Mouse (Mus musculus): ENCODE data around the gene Hist1h2bl.
"Not testable (repeated sequence)": the region's sequence is repeated elsewhere in the genome, so short reads cannot be mapped to it uniquely, and the experiment has no call there.

Hist1h2bl gene

DNA sequence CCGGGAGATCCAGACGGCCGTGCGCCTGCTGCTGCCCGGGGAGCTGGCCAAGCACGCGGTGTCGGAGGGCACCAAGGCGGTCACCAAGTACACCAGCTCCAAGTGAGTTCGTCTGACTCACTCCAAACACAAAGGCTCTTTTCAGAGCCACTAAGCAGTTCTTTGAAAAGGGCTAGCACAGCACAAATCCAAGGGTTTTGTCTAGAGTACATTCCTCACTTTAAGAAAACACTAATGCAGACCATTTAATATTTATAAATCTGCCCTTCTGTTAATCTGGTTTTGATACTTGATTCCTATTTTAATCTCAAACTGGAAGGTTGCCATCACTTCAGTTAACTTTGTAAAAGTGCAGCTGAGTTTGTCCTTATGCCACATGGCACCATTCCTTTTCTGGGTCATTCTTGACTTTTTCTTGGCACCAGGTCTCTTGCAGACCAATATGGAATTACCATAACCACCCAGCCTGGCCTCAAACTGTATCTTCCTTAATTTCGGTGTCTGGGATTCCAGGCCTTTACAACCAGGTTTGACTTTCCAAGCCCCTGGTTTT, 6.5 kb upstream of the Hist1h2bl start:
- DNase-seq, result no peak

DNA sequence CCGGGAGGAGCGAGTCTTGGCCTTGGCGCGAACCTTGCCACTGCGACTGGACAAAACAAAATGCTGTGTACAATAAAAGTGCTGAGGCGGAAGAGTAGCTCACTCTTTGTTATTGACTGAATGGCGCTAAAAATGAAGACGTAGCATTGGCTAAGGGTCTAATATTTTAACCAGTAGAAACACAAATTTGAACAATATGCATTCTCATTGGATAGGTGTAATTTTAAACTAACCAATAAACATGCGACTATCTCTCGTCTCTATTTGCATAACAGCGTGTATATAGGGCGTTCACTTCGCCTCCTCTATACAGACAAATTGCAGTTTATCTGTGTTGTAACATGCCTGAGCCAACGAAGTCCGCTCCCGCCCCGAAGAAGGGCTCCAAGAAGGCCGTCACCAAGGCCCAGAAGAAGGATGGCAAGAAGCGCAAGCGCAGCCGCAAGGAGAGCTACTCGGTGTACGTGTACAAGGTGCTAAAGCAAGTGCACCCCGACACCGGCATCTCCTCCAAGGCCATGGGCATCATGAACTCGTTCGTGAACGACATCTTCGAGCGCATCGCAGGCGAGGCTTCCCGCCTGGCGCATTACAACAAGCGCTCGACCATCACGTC, 5.9 kb upstream of the Hist1h2bl start, which contains the start of gene Hist1h2bm:
TSS of gene Hist1h2bm (plus strand) at position 288 of the 616 bp plus-strand sequence.
- peak; percentile 69 for DNase-seq

DNA sequence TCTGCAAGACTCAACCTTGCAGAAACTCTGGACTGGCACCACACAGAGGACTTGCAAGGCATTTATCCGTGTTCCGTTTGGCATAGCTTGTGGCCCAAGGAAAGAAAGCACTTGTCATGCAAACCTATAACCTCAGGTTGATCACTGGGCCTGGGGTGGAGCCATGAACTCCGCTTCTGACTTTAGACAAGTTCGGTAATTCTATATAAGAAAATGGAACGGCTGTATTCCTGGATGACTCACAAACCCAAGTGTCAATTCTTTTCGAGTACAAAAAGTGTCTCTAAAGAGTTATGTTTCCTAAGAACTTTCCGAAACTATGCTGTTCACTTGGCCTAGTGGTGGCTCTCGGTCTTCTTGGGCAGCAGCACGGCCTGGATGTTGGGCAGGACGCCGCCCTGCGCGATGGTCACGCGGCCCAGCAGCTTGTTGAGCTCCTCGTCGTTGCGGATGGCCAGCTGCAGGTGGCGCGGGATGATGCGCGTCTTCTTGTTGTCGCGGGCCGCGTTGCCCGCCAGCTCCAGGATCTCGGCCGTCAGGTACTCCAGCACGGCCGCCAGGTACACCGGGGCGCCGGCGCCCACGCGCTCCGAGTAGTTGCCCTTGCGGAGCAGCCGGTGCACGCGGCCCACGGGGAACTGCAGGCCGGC, 5.3 kb upstream of the Hist1h2bl start:
- DNase-seq, result peak; percentile 10

DNA sequence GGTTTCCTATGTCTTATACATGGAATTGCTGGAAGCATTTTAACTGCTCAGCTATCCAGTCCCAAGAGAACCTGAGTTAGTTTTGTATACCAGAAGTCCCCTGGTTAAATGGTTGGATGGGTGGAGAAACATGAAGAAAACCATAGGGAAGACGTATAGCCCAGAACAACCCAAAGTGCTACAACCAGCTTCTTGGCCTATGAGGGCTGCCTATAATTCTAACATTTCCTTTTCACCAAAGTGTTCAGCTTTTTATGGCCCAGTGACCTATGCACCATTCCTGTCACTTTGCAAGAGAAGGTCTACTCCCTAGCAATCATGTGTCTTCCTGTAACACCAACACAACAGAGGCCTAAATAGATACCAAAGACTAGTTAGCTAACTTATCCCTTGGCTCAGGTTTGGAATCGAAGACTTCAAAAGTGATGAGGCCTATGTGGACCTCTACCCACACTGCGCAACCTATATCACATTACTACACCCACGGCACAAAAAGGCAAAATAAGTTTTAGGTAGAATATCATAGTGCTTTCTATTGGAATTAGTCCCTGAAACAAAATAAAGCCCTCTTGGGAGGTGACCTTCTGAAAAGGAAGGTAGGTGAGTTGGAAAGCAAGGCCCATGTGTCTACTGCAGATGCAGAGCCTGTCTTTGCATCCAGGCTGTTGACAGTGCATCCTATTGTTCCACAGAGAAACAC, 2.6 kb upstream of the Hist1h2bl start:
- no peak for DNase-seq

DNA sequence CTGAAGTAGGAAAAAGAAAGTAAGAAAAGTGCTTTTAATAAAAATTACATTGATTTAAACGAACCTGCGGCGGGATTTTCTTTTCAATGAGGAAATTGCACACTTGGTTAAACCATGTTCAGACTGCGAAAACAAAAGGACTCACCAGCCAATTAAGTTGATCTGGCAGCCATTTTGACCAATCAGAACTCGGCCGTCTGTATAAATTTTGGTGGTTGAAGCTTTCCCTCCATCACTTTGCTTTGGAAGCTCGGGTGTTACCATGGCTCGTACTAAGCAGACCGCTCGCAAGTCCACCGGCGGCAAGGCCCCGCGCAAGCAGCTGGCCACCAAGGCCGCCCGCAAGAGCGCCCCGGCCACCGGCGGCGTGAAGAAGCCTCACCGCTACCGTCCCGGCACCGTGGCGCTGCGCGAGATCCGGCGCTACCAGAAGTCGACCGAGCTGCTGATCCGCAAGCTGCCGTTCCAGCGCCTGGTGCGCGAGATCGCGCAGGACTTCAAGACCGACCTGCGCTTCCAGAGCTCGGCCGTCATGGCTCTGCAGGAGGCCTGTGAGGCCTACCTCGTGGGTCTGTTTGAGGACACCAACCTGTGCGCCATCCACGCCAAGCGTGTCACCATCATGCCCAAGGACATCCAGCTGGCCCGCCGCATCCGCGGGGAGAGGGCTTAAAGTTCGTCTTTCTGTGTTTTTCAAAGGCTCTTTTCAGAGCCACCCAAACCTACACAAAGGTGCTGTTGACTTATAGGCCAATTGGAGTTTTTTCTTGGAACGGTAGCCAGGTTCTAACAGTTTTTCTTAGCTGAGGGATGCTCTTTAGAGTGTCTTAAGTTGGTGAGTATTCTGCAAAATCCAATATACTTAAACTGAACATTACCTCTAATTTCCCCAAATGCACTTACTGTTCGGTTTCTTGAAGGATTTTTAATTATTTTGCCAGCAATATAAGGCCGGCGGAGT, 1.7 kb upstream of the Hist1h2bl start, which contains the start of gene Hist1h3h:
TSS of gene Hist1h3h (plus strand) at position 263 of the 961 bp plus-strand sequence.
- DNase-seq, result peak; percentile 84

DNA sequence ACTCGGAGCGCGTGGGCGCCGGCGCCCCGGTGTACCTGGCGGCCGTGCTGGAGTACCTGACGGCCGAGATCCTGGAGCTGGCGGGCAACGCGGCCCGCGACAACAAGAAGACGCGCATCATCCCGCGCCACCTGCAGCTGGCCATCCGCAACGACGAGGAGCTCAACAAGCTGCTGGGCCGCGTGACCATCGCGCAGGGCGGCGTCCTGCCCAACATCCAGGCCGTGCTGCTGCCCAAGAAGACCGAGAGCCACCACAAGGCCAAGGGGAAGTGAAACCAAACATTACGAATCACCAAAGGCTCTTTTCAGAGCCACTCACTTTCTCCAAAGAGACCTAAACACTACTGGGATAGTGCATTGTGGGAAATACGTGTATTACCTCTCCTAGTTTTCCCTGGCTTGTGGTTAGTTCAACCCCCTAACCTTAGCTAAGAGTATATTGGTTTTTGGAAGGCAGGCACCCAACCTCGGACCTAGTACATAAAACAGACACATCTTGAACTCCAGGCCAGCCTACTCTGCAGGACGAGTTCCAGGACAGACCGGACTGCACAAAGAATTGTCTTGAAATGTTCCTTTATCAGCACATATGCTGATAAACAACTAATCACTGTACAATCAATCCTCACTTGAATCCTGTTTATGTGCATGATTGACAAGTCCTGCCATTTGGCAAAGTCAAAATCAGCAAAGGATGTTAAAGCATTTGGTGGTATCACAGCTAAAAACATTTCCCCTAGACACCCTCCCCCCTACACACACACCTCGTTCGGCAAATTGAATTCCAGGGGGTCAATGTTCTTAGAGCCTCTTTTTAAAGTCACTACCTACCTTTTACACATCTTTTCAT, 823 bp upstream of the Hist1h2bl start:
- not testable (repeated sequence) for DNase-seq

DNA sequence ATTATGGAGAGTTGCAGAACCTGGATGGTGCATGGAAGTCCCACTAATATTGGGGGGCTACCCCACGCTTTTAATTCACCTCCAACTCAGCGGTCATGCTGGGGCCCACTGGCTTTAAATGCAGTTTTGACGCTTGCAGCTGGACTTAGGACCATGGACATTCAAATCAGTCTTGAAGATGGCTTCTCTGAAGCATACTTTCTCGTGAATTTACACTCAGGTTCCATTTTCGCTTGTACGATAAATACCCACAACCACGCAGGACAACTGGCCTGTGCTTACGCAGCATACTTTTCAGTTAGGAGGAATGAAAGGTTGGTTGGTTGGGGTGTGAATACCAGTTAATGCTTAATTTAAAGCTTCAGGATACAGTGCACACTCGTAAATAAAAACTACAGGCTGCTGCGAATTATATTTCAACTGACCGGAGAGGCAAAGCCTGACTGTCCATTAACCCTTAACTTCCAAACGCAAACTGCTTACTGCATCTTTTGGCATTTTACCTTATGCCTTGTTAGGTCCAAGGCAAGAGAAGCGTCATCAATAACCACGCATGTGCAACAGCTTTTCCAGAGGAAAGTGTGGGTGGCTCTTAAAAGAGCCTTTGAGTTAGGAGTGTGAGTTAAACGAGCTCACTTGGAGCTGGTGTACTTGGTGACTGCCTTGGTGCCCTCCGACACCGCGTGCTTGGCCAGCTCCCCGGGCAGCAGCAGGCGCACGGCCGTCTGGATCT, 646 bp downstream of the Hist1h2bl start:
- DNase-seq, result no peak

DNA sequence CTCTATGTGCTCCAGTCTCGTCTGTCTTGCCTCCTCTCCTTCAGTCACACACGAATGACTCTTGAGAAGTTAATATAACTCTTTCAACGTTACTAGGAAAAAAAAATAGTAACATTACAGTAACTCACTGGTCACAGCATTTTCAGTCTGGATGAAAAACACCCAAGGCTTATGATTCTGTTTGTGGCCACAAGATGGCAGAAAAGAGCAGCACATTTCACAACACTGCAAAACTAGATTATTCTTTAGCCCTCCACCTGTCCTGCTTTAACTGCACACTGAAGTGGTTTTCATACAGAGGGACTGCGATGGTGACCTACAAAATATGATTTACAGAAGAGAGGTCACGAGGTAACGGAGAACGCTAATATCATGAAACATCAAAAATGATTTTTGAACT, 1.2 kb downstream of the Hist1h2bl start:
- DNase-seq, result peak; percentile 72

DNA sequence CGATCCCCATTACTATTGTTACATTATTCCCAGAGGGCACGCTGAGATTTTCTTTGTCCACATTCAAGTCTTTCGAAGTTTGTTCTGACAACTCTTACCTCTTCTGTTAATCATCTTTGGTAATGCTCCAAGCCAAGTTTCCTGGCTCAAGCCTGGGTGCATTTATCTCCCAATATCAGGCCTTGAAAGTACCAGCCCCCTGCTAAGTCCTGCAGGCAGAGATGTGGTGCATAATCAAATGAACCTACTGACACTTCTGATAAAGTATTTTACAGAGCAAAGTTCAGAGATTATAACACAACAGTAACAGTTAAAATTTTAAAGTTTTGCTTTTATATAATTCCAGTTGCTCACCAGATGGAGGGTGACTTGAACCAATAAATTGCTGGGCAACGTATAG, 4.2 kb downstream of the Hist1h2bl start:
- DNase-seq, result no peak

DNA sequence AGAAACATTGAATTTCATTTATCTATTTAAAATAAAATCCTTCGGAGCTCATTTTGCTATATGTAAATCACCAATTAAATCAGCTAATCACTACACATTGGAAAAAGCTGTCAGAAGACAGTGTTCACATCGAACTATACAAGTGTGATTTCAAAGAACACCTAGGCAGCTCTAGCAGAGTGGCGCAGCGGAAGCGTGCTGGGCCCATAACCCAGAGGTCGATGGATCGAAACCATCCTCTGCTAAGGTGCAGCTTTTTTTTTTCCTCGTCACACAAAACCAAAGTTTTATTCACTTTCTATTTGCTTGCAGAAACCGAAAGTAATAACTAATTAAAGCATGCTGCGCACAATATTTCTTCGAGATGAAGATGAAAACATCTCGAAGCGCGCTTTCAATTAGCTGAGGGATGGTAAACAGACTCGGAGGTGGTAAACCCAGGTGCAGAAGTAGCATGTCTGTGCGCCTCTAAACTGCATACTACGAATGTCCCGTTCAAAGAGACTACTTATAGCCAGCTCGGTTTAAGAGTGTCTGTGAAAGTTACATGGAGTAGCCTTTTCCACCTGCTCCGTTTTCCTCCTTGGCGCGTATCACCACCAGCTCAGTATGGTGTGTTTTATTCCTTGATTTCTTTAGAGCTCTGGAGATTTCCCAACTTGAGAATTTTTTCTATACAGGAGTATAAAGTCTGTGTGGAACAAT, 5.0 kb downstream of the Hist1h2bl start:
- DNase-seq, result peak; percentile 82

DNA sequence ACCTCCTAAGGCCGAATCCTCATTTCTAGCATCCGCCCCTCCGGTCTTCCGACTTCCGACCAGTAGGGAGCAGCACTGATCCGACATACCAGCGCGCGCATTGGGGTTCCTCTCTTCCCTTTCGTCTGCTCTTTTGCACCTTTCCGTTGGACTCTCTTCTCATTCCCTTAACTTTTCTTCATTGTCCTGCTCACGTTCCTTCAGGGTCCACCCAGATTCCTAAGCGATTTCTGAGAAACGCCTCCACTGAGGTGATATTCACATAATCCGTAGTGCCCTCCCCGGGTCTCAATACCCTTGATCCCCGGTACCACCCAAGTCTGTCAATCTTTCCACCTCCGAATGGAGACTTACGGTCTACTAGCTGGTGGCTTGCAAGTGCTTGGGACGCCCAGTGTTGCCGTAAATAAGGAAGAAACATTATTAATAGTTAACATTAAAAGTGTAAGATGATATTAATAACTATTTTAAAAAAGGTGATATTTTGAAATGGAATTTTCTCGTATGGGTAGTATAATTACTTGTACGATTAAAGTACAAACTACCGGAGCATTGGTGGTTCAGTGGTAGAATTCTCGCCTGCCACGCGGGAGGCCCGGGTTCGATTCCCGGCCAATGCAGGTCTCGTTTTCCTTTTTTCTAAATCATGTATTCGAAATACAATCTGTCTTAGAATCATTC, 5.8 kb downstream of the Hist1h2bl start:
- peak; percentile 92 for DNase-seq

DNA sequence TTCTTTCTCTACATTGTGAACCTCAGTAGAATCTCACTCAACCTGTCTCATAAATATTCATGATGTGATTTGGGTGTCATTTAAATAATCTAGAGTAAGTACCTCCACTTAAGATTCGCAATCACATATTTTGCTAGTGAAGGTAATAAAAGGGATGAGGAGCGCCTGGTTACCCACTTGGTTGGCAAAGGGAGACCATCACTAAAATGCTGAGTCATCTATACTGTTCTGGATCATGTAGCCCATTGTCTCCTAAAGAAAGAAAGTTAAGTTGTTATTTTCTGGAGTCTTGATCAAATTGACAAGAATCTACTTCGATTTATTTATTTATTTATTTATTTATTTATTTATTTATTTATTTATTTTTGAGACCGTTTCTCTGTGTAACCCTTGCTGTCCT, 9.3 kb downstream of the Hist1h2bl start:
- DNase-seq, result no peak

DNA sequence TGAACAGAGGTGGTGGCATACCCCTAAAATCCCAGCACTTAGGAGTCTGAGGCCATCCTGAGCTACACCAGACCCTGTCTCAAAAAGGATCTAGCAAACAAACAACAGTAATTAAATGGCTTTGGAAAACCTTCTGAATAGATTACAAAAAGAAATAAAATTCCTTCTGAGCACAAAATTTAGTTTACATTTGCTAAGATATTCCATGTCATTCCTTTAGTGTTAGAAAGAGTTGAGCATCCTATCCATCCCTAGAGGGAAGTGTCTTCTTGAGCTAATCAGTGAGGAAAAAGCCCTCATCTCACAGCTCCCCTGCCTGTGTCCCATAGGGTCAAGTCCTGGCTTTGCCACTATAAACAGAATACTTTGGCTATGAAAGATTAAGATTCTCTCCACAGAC, 18.1 kb downstream of the Hist1h2bl start, which contains the start of gene Olfr1359:
TSS of gene Olfr1359 (plus strand) at position 301 of the 400 bp plus-strand sequence.
- no peak for DNase-seq

DNA sequence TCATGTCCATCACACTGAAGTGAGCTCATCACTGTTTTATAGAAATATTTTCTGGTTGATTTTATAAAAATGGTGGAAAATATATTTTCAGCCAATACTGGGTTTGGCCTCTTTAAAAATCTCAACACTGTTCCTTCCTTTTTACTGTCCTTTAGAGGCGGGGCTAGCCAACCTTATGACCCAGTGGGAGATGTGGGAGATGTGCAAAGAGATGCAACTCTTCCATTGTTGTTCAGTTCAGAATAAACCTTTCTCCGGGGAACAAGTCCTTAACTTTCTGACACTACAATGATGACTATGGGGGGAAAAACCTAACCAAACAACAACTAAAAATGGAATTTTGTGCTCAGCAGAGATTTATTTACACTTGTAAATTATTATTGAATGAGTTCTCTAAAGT, 38.6 kb downstream of the Hist1h2bl start, which contains the start of gene Olfr1360:
TSS of gene Olfr1360 (minus strand) at position 101 of the 400 bp plus-strand sequence.
- no peak for DNase-seq

All from kidney, postnatal 10 days (tissue).